Mouse (Mus musculus): ENCODE measurements at regions not wholly inside any gene's neighbourhood (a gene's known extent, or its start where the extent isn't known, plus 50 kb on each side); places are given as distances from the start of the nearest gene placed in this dataset.
A peak's percentile ranks its signal among the peaks of the same experiment; 100 is the strongest.

- no peak for DNase-seq
Observed at GRCm38 (mm10) chr4:106185745-106186501, 130.1 kb upstream of the Usp24 start.

- peak; percentile 34 for DNase-seq
Observed at GRCm38 (mm10) chr4:106186684-106187083, 129.3 kb upstream of the Usp24 start.

DNA sequence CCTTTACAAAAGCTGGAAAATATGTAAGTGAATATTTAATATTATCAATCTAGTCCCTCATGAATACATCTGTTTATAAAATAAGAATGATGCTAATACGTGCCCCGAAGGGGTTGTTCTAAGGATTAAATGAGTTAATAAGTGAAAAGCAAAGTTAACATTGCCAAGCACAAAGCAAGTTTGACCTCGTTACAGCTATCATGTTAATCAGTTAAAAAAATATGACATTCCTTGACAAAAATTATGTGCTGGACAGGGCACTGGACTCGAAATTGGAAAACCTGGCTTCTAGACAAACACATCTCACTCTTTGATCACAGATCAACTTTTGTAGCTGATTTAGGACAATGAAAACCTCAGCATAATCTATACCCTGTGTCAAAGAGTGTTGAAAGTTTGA, 125.8 kb upstream of the Usp24 start:
- DNase-seq = no peak

GRCm38 (mm10) chr4:106191331-106191730, 124.7 kb upstream of the Usp24 start:
- no peak for DNase-seq

DNA sequence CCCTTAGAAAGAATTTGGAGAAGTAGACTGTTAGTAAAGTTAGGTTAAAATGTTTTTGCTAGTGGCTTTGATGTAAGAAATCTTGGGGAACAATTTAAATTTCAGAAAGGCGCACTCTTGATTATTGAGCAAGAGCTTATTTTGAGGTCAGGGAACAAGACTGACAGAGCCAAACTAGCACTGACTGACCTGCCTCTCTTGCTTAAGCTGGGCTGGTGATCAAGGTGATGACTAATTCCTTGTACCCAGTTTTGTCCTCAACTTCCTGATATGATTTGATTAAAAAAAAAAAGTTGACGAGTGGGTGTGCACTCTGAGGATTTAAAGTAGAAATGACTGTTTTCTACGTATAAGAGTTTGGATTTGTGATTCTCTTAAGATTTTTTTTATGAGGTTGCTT, 124.2 kb upstream of the Usp24 start:
- peak; percentile 69 for DNase-seq

DNA sequence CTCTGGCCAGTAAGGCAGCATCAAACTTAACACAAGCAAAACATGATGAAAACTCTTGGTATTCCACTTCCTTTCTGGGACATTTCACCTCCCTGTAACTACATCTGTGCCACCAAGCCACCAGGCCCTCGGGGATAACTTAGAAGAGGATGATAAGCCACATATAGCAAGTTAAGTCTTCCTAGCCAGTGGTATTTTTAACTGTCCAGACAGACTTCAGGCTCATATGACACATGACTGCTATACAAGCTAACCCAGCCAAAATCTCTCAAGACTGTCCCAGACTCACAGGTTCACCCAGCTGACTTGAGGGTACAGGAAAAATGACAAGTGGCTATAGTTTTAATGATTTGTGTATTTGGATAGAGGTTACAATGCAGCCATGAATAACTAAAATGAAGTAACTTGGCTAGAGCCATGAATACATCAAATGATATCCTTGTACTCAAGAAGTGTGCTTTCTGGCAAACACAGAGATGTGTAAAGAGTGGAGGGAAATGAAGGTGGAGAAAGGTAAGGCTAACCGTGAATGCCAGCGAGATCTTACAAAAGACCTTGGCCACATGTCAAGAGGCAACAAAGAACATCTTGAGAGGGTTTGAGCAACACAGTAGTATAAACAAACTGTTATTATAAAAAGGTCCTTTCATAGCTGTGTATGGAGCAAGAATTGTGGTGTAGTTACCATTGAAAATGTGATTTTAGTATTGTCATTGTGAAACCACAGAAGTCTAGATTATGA, 122.6 kb upstream of the Usp24 start:
- peak; percentile 80 for DNase-seq

DNA sequence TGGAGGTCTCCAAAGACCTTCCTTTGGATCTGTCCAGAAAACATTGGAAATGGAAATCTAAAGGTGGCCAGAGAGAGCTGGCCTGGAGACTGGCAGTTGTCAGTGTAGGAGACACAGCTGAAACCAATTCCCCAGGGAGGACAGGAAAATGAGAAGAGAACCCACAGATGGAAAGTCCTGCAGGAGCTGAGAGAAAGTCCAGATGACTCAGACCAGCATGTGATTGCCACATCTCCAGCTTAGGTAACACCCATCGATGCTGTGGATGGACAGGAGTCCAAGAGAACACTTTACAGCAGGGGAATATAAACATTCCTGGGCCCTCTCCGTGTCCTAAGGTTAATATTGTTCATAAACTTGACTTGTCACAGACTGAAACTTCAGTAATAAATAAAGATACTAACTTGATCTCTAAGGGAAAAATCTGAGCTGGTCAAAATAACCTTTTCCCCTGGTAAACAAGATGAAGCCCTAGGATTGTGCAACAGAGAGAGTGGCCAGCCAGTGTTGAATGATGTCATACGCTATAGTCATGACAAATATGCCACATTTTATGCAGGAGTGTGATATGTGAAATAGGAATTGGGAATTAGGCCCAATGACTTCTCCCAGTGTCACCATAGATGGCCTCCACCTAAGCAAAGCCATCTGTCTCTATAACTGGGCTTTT, 120.4 kb upstream of the Usp24 start:
- DNase-seq = peak; percentile 70

- DNase-seq = peak; percentile 77
Observed at GRCm38 (mm10) chr4:106199833-106200232, 116.2 kb upstream of the Usp24 start.

DNA sequence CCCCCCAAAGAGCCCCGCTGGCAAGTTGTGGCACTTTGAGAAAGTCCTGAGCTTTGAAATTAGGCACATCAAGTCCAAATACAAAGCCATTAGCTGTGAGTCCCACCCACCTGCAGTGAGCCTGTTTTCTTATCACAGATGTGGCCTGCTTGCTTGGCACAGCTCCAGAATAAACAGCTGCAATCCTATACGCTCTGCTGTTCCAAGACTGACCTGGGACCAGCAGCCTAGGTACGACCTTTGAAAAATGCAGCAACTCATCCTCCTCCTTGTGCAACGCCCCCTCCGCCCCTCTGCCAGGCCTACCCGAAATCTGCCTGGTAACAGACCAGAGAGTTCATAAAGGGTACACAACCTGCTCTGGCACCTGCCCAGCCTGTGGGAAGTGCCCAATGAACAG, 115.8 kb upstream of the Usp24 start:
- DNase-seq = peak; percentile 66

GRCm38 (mm10) chr4:106202554-106202953, 113.5 kb upstream of the Usp24 start:
- DNase-seq = no peak

DNA sequence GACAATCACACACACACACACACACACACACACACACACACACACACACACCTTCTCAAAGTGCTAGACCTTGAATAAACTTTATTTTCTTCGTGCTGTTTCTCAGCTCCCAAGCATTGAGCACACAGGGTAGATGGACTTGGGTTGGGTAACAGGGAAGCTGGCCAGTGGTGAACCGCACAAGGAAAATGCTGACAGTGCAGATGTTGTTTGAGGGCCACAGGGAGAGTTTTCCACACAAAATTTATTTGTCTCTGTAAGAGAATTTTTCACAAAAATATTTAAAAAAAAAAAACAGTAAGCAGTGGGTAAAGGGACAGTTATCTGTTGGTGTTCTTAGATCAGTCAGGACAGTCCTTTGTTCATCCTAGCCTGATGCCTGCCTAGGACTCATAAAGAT, 110.8 kb upstream of the Usp24 start:
- no peak for DNase-seq

GRCm38 (mm10) chr4:106206023-106206422, 110.0 kb upstream of the Usp24 start:
- DNase-seq = no peak

GRCm38 (mm10) chr4:106209465-106209864, 106.5 kb upstream of the Usp24 start:
- DNase-seq = no peak

DNA sequence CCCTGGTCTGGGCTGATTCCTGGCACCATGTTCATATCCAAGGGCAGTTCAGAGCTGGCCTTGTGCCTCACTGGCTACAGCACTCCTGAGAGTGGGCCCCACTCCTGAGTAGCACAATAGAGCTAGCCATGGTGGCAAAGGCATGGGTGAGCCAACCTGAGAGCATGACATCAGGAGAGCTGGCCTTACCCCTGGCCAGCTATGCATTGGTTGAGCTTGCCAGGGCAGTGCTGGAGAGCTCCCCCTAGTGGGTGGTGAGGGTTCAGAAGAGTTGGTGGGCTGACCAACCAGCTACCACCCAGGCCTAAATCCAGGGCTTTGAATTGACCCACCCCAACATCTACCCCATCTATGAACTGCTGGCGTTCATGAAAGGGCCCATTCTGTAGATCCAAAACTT, 106.0 kb upstream of the Usp24 start:
- DNase-seq = peak; percentile 47

GRCm38 (mm10) chr4:106214170-106214569, 101.8 kb upstream of the Usp24 start:
- DNase-seq = no peak

DNA sequence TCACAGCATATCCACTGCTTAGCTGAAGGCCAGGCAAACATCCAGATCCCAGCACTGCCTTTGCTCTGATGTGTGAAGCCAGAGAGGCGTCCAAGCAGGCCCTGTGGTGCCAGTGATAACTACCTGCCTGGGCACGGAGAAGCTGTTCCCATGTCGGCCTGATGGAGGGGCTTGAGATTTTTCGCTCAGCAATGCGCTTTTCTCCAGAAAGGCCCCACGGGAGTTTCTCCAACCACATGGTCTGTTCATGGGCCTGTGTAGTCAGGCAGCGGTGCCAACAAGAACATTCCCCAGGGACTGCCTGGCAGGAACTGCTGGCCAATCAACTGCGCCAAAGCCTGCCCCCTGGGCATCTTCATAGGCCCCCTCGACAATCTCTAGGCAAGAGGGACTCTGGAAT, 95.4 kb upstream of the Usp24 start:
- DNase-seq = no peak

DNA sequence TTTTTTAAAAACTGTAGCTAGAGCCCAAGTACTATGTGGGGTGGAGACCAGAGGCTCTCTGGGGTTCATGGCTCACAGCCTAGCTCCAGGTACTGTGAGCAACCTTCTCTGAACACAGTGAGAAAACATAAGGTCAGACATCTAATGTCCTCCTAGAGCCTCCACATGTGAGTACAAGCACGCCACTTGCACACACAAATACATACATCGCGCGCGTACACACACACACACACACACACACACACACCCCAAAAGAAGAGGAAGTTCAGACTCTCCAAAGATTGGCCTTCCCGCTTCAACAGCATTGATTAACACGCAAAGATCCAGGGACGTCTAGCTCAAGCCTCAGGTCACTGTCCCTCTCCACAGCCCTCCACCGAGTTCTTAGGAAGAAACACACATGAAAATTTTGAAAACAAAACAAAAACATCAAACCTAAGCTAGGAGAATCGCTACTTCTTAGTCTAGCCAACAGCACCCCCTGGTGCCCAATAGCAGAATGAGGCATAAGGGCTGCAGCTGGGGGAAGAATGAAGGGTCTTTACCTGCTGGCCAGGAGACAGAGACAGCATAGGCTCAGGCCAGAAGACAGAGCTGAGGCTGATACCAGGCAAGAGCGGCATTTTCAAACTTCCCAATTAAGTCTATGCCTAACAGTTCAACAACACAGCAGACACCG, 90.7 kb upstream of the Usp24 start:
- peak; percentile 70 for DNase-seq

GRCm38 (mm10) chr4:106227428-106227827, 88.6 kb upstream of the Usp24 start:
- no peak for DNase-seq

DNA sequence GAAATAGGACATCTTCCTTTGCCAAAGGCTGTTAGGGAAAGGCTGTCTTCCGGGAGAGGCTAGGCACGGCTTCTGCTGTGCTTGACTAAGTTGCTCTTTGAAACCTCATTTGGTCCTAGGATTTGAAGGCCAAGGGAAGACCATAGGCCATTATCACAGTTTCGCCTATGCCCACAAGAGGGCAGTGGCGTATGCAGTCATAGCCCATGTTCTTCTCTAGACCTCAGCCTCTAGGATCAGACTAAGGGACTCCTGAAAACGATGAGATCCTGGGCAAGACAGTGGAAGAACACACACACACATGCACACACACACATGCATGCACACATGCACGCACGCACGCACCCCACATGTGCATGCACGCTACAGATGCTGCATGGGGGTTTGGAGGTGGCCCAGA, 87.5 kb upstream of the Usp24 start:
- peak; percentile 85 for DNase-seq

DNA sequence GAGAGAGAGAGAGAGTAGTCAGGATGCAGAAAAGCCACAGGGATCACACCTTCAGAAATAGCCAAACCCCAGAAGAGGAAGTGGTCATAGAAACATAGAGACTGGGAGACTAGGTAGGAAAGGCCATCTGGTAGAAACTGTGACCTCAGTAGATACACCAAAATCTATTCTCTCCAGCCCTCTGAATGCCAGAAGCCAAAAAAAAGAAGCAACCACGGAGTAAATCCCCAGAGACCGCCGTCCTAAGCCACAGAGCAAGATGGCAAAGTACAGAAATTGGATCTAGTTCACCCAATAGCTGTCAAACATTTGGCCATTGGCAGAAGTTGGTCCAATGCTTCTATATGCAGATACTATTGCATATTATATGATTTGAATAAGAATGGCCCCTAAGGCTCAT, 86.5 kb upstream of the Usp24 start:
- no peak for DNase-seq

DNA sequence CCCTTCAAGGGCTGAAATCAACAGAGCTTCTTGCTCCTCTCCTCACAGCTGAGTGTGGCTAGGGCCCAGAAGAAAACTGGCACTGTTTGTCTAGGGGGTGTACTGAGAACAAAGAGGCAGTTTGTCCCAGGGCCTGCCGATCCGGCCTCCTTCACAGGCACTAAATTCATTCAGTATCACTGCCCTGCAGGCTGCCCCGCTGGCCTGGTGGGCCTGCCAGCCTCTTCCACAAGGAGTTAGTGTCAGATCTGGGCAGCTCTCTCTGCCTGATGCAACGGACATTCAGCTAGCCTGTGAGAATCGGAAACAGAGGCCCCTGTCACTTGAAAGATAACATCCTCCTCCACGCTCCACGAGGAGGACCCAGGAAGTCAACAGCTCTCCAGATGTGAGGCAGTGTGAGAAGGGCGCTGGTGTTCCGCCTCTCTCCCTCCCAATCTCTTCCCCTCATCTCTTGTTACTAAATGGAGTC, 83.5 kb upstream of the Usp24 start:
- peak; percentile 19 for DNase-seq

- DNase-seq = no peak
Observed at GRCm38 (mm10) chr4:106244384-106244819, 71.6 kb upstream of the Usp24 start.

All from lung, postnatal 36 days (tissue).